Mouse (Mus musculus): ENCODE measurements at regions not wholly inside any gene's neighbourhood (a gene's known extent, or its start where the extent isn't known, plus 50 kb on each side); places are given as distances from the start of the nearest gene placed in this dataset.

DNA sequence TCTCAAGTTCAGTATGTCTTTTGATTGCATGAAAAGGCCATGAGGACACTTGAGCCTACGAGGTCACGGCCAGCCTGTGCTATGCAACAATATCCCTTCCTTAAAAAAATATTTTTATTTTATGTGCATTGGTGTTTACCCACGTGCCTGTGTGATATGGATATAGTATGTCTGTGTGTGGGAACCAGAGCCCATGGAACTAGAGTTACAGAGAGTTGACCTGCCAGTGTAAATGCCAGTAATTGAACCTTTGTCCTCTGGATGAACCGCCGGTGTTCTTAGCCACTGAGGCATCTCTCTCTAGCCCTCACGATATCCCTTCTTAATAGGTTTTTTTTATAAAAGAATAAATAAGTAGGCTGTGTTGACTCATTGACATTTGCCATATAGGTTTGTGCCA is 270.0 kb downstream of the Samd5 start:
- dilution Hi-C loops (cut with MboI; ENCODE audit: extremely low pct_ligation_motif_present, extremely low pct_unique_long_range_greater_than_20kb, low sequenced_read_pairs) (no loop called here), in situ Hi-C loops (cut with MboI; ENCODE audit: low pct_ligation_motif_present, low pct_unique_long_range_greater_than_20kb, low sequenced_read_pairs) (no loop called here)
- Histone ChIP-seq H3K4me3 (replicated peaks in 1 of 3; ENCODE audit: low read depth in 2 of 3, low read length in 2 of 3, poor library complexity in 1 of 3) (no peak overlapping the region), H3K9ac (ENCODE audit: insufficient read depth, low read depth) (no peak overlapping the region), H3K79me2 (replicated peaks; ENCODE audit: control insufficient read depth, extremely low read depth, insufficient read depth, poor library complexity, severe bottlenecking) (no peaks in the 10 kb centered on the region), H3K4me1 (ENCODE audit: control insufficient read depth in 1 of 2, insufficient read depth in 2 of 2) (no peaks in the 10 kb centered on the region), H3K36me3 (replicated peaks in 1 of 2; ENCODE audit: control insufficient read depth in 1 of 2, insufficient read depth in 1 of 2, low read length in 1 of 2) (no peaks in the 10 kb centered on the region), H3K4me2 (ENCODE audit: insufficient read depth, low read depth, poor library complexity, severe bottlenecking) (no peak overlapping the region), H3K9me3 (replicated peaks; ENCODE audit: low read length) (no peaks in the 10 kb centered on the region), H3K27me3 (replicated peaks) (no peaks in the 10 kb centered on the region), H3K27ac (ENCODE audit: insufficient read depth, low read depth) (no peak overlapping the region)
- TF ChIP-seq MEF2A (IDR thresholded peaks at IDR 0.05; ENCODE audit: borderline replicate concordance, low read depth, low read length) (no peak), ZKSCAN1 (IDR thresholded peaks at IDR 0.05; ENCODE audit: borderline replicate concordance, low read depth, low read length) (no peak), RCOR1 (conservative IDR thresholded peaks at IDR 0.05; ENCODE audit: low read depth, low read length) (no peak), MYC (IDR thresholded peaks at IDR 0.05; ENCODE audit: low read depth, low read length) (no peak), CHD2 (IDR thresholded peaks at IDR 0.05; ENCODE audit: low read length) (no peak), KAT2A (IDR thresholded peaks at IDR 0.05; ENCODE audit: insufficient replicate concordance, low read length) (no peak), MXI1 (IDR thresholded peaks at IDR 0.05; ENCODE audit: low read depth, low read length) (no peak), HCFC1 (IDR thresholded peaks at IDR 0.05; ENCODE audit: low read depth, low read length) (no peak), EP300 (IDR thresholded peaks at IDR 0.05; ENCODE audit: low read length) (no peak), SIN3A (IDR thresholded peaks at IDR 0.05; ENCODE audit: low read length) (no peak), IRF4 (IDR thresholded peaks at IDR 0.05; ENCODE audit: low read depth, low read length) (no peak), ELF1 (IDR thresholded peaks at IDR 0.05; ENCODE audit: low read depth, low read length) (no peak), JUND (conservative IDR thresholded peaks at IDR 0.05; ENCODE audit: low read depth, low read length) (no peak), POLR2A (IDR thresholded peaks at IDR 0.05; ENCODE audit: low read depth, low read length) (no peak), NELFE (IDR thresholded peaks at IDR 0.05; ENCODE audit: low read depth, low read length) (no peak), MAZ (IDR thresholded peaks at IDR 0.05; ENCODE audit: low read depth, low read length) (no peak), TCF12 (IDR thresholded peaks at IDR 0.05; ENCODE audit: low read depth, low read length) (no peak), ETS1 (conservative IDR thresholded peaks at IDR 0.05; ENCODE audit: low read depth, low read length) (no peak)
- no peak for DNase-seq (ENCODE audit: extremely low read depth)

DNA sequence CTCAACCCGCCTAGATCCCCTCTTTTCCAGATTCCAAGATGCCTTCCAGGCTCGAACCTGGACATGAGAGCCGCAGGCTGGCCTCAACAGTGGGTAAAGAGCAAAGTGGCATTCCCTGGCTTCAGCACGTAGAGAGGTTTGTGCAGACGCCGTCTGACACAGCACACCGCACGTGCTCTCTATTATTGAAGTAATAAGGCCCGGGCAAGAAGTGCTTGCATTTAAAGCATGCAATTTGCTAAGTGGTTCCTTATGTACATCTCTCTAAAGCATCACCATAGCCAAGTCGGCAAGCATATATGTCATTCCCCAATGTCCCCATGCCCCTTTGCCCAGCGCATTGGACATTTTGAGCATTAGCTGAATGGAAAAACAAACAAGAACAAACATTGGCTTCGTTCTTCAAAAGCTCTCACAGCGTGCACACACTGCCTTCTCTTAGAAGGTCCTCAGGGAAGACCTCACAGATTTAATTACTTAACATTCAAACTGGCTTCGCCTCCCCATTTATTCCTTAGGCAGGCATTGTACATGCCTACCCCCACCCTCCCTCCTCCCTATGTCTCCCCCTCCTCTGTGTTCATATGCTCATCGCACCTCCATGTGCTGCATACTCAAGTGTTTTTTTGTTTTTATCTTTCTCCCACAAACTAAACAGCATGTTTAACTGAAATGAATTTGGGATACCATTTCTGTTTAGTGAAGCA is 273.9 kb downstream of the Samd5 start:
- Histone ChIP-seq H3K27me3 (replicated peaks) (no peaks in the 10 kb centered on the region), H3K4me3 (replicated peaks in 1 of 3; ENCODE audit: low read depth in 2 of 3, low read length in 2 of 3, poor library complexity in 1 of 3) (no peak overlapping the region), H3K4me1 (ENCODE audit: control insufficient read depth in 1 of 2, insufficient read depth in 2 of 2) (no peaks in the 10 kb centered on the region), H3K9ac (ENCODE audit: insufficient read depth, low read depth) (no peak overlapping the region), H3K9me3 (replicated peaks; ENCODE audit: low read length) (no peaks in the 10 kb centered on the region), H3K79me2 (replicated peaks; ENCODE audit: control insufficient read depth, extremely low read depth, insufficient read depth, poor library complexity, severe bottlenecking) (no peaks in the 10 kb centered on the region), H3K27ac (ENCODE audit: insufficient read depth, low read depth) (no peak overlapping the region), H3K36me3 (replicated peaks in 1 of 2; ENCODE audit: control insufficient read depth in 1 of 2, insufficient read depth in 1 of 2, low read length in 1 of 2) (no peaks in the 10 kb centered on the region), H3K4me2 (ENCODE audit: insufficient read depth, low read depth, poor library complexity, severe bottlenecking) (no peak overlapping the region)
- TF ChIP-seq ZC3H11A (IDR thresholded peaks at IDR 0.05; ENCODE audit: low read depth, low read length) (no peak), USF2 (conservative IDR thresholded peaks at IDR 0.05; ENCODE audit: low read depth, low read length) (no peak), MYC (IDR thresholded peaks at IDR 0.05; ENCODE audit: low read depth, low read length) (no peak), GABPA (IDR thresholded peaks at IDR 0.05; ENCODE audit: insufficient replicate concordance, low read depth, low read length) (no peak), RAD21 (IDR thresholded peaks at IDR 0.05; ENCODE audit: low read depth, low read length) (no peak), NELFE (IDR thresholded peaks at IDR 0.05; ENCODE audit: low read depth, low read length) (no peak), CHD1 (IDR thresholded peaks at IDR 0.05; ENCODE audit: low read depth, low read length) (no peak), TBP (conservative IDR thresholded peaks at IDR 0.05; ENCODE audit: low read depth, low read length) (no peak), MEF2A (IDR thresholded peaks at IDR 0.05; ENCODE audit: borderline replicate concordance, low read depth, low read length) (no peak), BHLHE40 (IDR thresholded peaks at IDR 0.05; ENCODE audit: low read depth, low read length) (no peak), SMC3 (IDR thresholded peaks at IDR 0.05; ENCODE audit: low read depth, low read length) (no peak), POLR2A (IDR thresholded peaks at IDR 0.05; ENCODE audit: low read depth, low read length) (no peak), MAX (IDR thresholded peaks at IDR 0.05; ENCODE audit: low read length) (no peak), EP300 (IDR thresholded peaks at IDR 0.05; ENCODE audit: low read length) (no peak), CTCF (conservative IDR thresholded peaks at IDR 0.05 in 1 of 2, IDR thresholded peaks at IDR 0.05 in 1 of 2; ENCODE audit: low read depth in 2 of 2, low read length in 2 of 2) (no peak)
- dilution Hi-C loops (cut with MboI; ENCODE audit: extremely low pct_ligation_motif_present, extremely low pct_unique_long_range_greater_than_20kb, low sequenced_read_pairs) (no loop called here), in situ Hi-C loops (cut with MboI; ENCODE audit: low pct_ligation_motif_present, low pct_unique_long_range_greater_than_20kb, low sequenced_read_pairs) (no loop called here)
- DNase-seq (ENCODE audit: extremely low read depth) = no peak

All from CH12.LX (cell line).